Mouse (Mus musculus) ES-E14 (cell line): ENCODE results near the gene Klhl33. TPM values are rescaled to one million over a fixed set of nuclear protein-coding genes. Genes with fewer than 3 reads are reported as not detected.
"Not testable (repeated sequence)": the region's sequence is repeated elsewhere in the genome, so short reads cannot be mapped to it uniquely, and the experiment has no call there.

ENCODE experiments used
- DNase-seq: peaks from one replicate; pipeline ENCODE4 v3.0.0-alpha.2; 2013; ENCODE audit warnings: low read depth, low spot score
- H3K27ac ChIP-seq: 2 replicates; pipeline ENCODE4 v1.5.1; 2012; ENCODE audit warnings: low read depth, mild to moderate bottlenecking, low read length, moderate library complexity, mixed read lengths; ENCODE audit not compliant: poor library complexity, insufficient read depth, severe bottlenecking
- H3K36me3 ChIP-seq: 2 replicates; pipeline ENCODE4 v1.6.1; 2012; ENCODE audit warnings: mild to moderate bottlenecking, low read length, moderate library complexity, mixed read lengths; ENCODE audit not compliant: control insufficient read depth, poor library complexity, insufficient read depth, severe bottlenecking
- H3K4me1 ChIP-seq, 2 experiments: fragments of 150-350 bp in 1 of 2; sonication (generic) in 1 of 2; 2 replicates each; pipeline ENCODE4 v1.6.1; 2012; ENCODE audit warnings: low read length in 2 of 2, mild to moderate bottlenecking in 1 of 2, mixed read lengths in 1 of 2; ENCODE audit not compliant: control insufficient read depth in 2 of 2, insufficient read depth in 2 of 2, poor library complexity in 1 of 2
- H3K4me3 ChIP-seq, 2 experiments: fragments of 150-350 bp in 1 of 2; sonication (generic) in 1 of 2; 2 replicates each; pipeline ENCODE4 v1.5.1; 2012; ENCODE audit warnings: low read length in 2 of 2, low read depth in 1 of 2, mild to moderate bottlenecking in 1 of 2, mixed read lengths in 1 of 2; ENCODE audit not compliant: insufficient read depth in 1 of 2, poor library complexity in 1 of 2, severe bottlenecking in 1 of 2
- H3K9ac ChIP-seq: 2 replicates; pipeline ENCODE4 v1.6.1; 2012; ENCODE audit warnings: low read depth, mild to moderate bottlenecking, low read length, mixed read lengths; ENCODE audit not compliant: poor library complexity, insufficient read depth, severe bottlenecking
- H3K9me3 ChIP-seq: fragments of 150-350 bp; sonication (generic); 2 replicates; pipeline ENCODE4 v1.6.1; 2012; ENCODE audit warnings: low read depth, mild to moderate bottlenecking, low read length; ENCODE audit not compliant: control insufficient read depth, insufficient read depth
- CHD2 ChIP-seq: IDR thresholded peaks from 2 replicates; pipeline ENCODE4 v1.6.1; 2014; ENCODE audit warnings: mild to moderate bottlenecking, low read depth, low read length, inconsistent platforms
- HCFC1 ChIP-seq: IDR thresholded peaks from 2 replicates; pipeline ENCODE4 v1.6.1; 2012; ENCODE audit warnings: low read length, inconsistent platforms, borderline replicate concordance; ENCODE audit not compliant: insufficient read depth
- MAFK ChIP-seq: IDR thresholded peaks from 2 replicates; pipeline ENCODE4 v1.6.1; 2014; ENCODE audit warnings: mild to moderate bottlenecking, low read depth, low read length, inconsistent platforms; ENCODE audit not compliant: insufficient read depth
- ZC3H11A ChIP-seq: IDR thresholded peaks from 2 replicates; pipeline ENCODE4 v1.6.1; 2012; ENCODE audit warnings: low read depth, mild to moderate bottlenecking, inconsistent platforms, low read length, borderline replicate concordance
- ZNF384 ChIP-seq: IDR thresholded peaks from 2 replicates; pipeline ENCODE4 v1.6.1; 2012; ENCODE audit warnings: low read depth, low read length, inconsistent platforms
- in situ Hi-C, 2 experiments: fragments of 600-800 bp; cut with MboI; formaldehyde crosslinking; loops; one replicate each; pipeline ENCODE4 v1.15.1; 2025; ENCODE audit warnings: low sequenced_read_pairs in 2 of 2, inconsistent platforms in 1 of 2; ENCODE audit not compliant: unreplicated experiment in 2 of 2
- total RNA-seq: library from RNA; depleted of rRNA; stranded (reverse); fragments of 300-350 nt; gene quantifications from 2 replicates; pipeline ENCODE4 v1.2.3, GENCODE M21; 2012; rRNA removed

Gene Klhl33
- total RNA-seq, 1 experiment: 0.09 TPM

- no peaks in the 10 kb centered on the region for H3K9me3 ChIP-seq
- H3K9ac ChIP-seq: no peak overlapping the region
- in situ Hi-C loops: no loop called here
- TF ChIP-seq HCFC1: no peak
- no peak for TF ChIP-seq MAFK
- no peak for TF ChIP-seq CHD2
- TF ChIP-seq ZC3H11A: no peak
- no peaks in the 10 kb centered on the region; the same call in 1 of the 2 replicates for H3K36me3 ChIP-seq
- no peak overlapping the region for H3K27ac ChIP-seq
- no peak for DNase-seq
- no peak overlapping the region for H3K4me3 ChIP-seq
- H3K4me1 ChIP-seq: peaks cover 0 to 2% of the 10 kb centered on the region in 2 experiments; a peak in 1 of 4 replicates
These were observed 29.1 kb downstream of the Klhl33 start for GRCm38 (mm10) chr14:50868211-50868610.

- H3K36me3 ChIP-seq: no peaks in the 10 kb centered on the region; the same call in 1 of the 2 replicates
- no peak overlapping the region for H3K27ac ChIP-seq
- in situ Hi-C loops: no loop called here
- no peak overlapping the region for H3K9ac ChIP-seq
- no peak overlapping the region for H3K4me3 ChIP-seq
- no peaks in the 10 kb centered on the region for H3K9me3 ChIP-seq
- peaks cover 0 to 2% of the 10 kb centered on the region in 2 experiments; a peak in 1 of 4 replicates for H3K4me1 ChIP-seq
- no peak for DNase-seq
- TF ChIP-seq HCFC1 (no peak), MAFK (no peak), ZC3H11A (no peak), ZNF384 (no peak), CHD2 (no peak)
These were observed 30.3 kb downstream of the Klhl33 start for GRCm38 (mm10) chr14:50866966-50867365.

- H3K9ac ChIP-seq, H3K4me1 ChIP-seq, H3K36me3 ChIP-seq, in situ Hi-C loops, H3K27ac ChIP-seq, DNase-seq, H3K4me3 ChIP-seq, H3K9me3 ChIP-seq: not testable (repeated sequence)
These were observed 32.3 kb downstream of the Klhl33 start for GRCm38 (mm10) chr14:50865005-50865404.

DNA sequence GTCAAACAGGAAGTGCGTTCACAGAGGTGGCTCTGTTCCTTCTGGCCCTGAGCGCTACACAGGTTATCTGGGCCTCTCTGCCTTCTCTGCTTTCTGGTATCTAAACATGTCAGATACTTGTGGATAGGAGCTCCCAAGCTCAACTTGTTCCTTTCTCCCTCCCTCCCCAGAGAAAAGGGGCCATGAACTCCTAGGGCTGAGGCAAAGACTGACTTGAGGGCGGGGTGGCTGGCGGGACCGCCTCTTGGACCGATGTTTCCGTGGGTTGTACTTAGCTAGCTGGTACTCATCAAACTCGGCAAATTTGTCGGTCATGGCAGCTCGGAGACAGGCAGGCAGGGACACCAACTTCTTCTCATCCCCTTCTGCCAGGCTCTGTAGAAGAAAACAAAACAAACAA is 34.7 kb downstream of the Klhl33 start:
- H3K9ac ChIP-seq: no peak overlapping the region
- in situ Hi-C loops: no loop called here
- H3K36me3 ChIP-seq: peaks cover 3% of the 10 kb centered on the region; the same call in 1 of the 2 replicates
- TF ChIP-seq MAFK: no peak
- no peaks in the 10 kb centered on the region for H3K9me3 ChIP-seq
- no peak for DNase-seq
- H3K27ac ChIP-seq: no peak overlapping the region
- peaks cover 0 to 2% of the 10 kb centered on the region in 2 experiments; a peak in 1 of 4 replicates for H3K4me1 ChIP-seq
- no peak overlapping the region for H3K4me3 ChIP-seq

DNA sequence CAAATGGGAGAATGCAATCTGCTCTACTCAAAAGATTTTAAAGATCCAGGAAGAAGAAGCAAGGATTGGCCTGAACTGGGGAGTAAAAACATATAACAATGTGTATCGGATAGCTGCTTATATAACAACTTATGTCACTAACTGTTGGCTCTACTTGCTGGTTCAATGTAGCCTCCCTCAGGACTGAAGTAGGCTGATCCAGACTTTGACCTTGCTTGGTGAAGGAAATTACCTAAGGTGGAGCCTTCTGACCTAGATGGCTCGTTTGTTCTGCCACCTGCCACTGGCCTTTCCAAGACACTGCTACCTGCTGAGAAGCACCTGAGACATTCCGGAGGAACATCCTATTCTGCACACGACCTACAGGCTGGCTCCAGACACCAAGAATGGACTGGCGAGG is 41.5 kb downstream of the Klhl33 start:
- Histone ChIP-seq H3K9me3 (no peaks in the 10 kb centered on the region), H3K9ac (no peak overlapping the region), H3K4me1 (no peaks in the 10 kb centered on the region), H3K4me3 (no peak overlapping the region), H3K36me3 (peaks cover 6% of the 10 kb centered on the region; the same call in 1 of the 2 replicates), H3K27ac (no peak overlapping the region)
- no peak for TF ChIP-seq CHD2
- no peak for TF ChIP-seq ZC3H11A
- no peak for DNase-seq
- in situ Hi-C loops: no loop called here

Other genes with a start within 250 kb of the Klhl33 start
- not detected in 2 replicates for gene Olfr747, start 204.3 kb downstream of the Klhl33 start, total RNA-seq
- not detected in 2 replicates for gene Olfr748, start 190.1 kb downstream of the Klhl33 start, total RNA-seq
- gene Olfr749, start 152.4 kb downstream of the Klhl33 start, total RNA-seq: not detected in 2 replicates
- 28.4 and 65.9 TPM in 2 replicates for gene Ttc5, start 112.0 kb downstream of the Klhl33 start, total RNA-seq
- gene Ccnb1ip1, start 89.8 kb downstream of the Klhl33 start, total RNA-seq: 24.1 and 29.4 TPM in 2 replicates
- 44.7 and 115 TPM in 2 replicates for gene Parp2, start 89.7 kb downstream of the Klhl33 start, total RNA-seq
- 11.5 and 19.5 TPM in 2 replicates for gene Tep1, start 26.9 kb downstream of the Klhl33 start, total RNA-seq
- 19.1 and 34.9 TPM in 2 replicates for gene Osgep, start 27.4 kb upstream of the Klhl33 start, total RNA-seq
- 127 and 205 TPM in 2 replicates for gene Apex1, start 27.5 kb upstream of the Klhl33 start, total RNA-seq
- 19.4 and 42.3 TPM in 2 replicates for gene Pip4p1, start 33.3 kb upstream of the Klhl33 start, total RNA-seq
- 74.8 and 115 TPM in 2 replicates for gene Pnp, start 33.6 kb upstream of the Klhl33 start, total RNA-seq
- gene Gm49342, start 47.0 kb upstream of the Klhl33 start, total RNA-seq: 25.4 and 26.2 TPM in 2 replicates
- gene Pnp2, start 58.5 kb upstream of the Klhl33 start, total RNA-seq: 1.1 and 2.2 TPM in 2 replicates
- gene Rnase10, start 110.2 kb upstream of the Klhl33 start, total RNA-seq: not detected in 2 replicates
- gene Rnase9, start 144.4 kb upstream of the Klhl33 start, total RNA-seq: not detected in 2 replicates
- not detected in 2 replicates for gene Rnase11, start 152.7 kb upstream of the Klhl33 start, total RNA-seq
- gene Rnase12, start 160.2 kb upstream of the Klhl33 start, total RNA-seq: 0.36 and 1.1 TPM in 2 replicates
- gene Olfr750, start 176.9 kb upstream of the Klhl33 start, total RNA-seq: not detected in 2 replicates
- gene Rnase4, start 193.6 kb upstream of the Klhl33 start, total RNA-seq: 2.5 and 10.3 TPM in 2 replicates
- gene Ang, start 193.6 kb upstream of the Klhl33 start, total RNA-seq: 1.2 and 1.4 TPM in 2 replicates
- not detected in 2 replicates for gene Eddm3b, start 216.9 kb upstream of the Klhl33 start, total RNA-seq
- not detected in 2 replicates for gene Rnase6, start 226.4 kb upstream of the Klhl33 start, total RNA-seq
- gene Rnase1, start 249.3 kb upstream of the Klhl33 start, total RNA-seq: not detected in 2 replicates